Mouse (Mus musculus): ENCODE measurements around the gene Cbx8.
A peak's percentile ranks its signal among the peaks of the same experiment; 100 is the strongest.

Cbx8 gene

DNA sequence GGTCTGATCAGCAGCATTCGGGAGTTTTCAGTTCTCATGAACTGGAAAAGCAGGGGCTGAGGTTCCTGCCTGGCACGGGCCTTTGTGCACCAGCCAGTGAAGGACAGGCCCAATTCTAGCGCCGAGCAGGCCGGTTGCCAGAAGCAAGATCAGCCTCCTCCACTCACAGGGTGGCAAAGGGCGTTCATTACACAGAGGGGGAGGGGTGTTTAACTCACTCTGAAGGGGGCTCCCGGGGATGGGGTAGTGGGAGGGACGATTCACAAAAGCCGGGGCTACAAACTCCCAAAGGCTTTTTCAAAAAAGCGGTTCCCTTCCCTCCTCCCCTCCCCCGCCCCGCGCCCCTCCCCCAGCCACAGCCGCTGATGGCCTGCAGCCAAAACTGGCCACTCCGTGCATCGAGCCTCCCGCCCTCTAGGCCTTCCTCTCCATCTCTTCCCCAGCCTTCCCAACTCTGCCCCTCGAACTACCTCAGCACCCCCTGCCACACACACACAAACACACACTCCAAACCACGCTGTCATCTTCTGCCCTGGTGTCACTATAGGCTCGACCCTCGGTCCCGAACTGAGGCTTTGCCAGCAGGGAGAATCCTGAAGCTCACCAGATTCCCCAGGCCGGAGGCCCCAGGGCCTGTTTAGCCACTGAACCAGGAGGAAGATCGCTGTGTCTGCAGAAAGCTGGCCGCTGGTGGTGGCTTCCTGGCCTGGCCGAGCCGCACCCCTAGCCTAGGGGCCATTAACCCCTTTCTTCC is 38.1 kb upstream of the Cbx8 start:
- no peak for DNase-seq (ENCODE audit: low read depth, low spot score)

DNA sequence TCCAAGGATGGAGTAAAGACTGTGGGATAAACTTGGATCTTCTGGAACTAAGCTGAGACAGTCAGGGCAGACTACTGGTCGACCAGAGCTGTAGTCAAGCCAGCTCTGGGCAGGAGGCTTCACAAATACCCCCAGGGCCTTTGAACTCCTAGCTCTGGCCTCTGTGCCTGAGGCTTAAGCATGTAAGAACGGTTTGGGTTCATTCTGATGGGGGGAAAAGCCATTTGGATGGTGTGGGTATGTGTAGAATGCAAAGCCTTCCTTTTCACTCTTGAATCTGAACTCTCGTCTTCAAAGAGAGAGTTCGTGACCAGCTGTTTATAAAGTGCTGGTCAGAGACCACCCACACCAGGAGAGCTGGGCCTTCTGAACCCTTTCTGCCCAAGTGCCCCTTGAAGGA is 37.0 kb upstream of the Cbx8 start:
- no peak for DNase-seq (ENCODE audit: low read depth, low spot score)

DNA sequence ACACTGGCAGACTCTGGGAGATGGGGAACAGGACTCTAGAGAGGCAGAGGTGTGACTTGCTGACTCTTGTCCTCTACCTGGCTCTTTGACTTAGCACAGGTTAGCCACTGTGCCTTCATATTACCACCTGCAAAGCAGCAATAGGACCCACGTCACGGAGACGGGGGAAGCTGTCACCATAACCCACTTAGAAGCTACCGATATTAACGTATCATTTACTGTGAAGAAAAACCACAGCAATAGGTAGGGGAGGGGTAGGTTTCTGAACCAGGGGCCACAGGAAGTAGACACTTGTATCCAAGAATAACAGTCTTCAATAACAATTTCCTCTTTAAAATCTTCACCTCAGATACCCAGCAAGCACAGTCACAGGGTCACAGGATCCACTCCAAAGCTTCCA is 35.0 kb upstream of the Cbx8 start:
- no peak for DNase-seq (ENCODE audit: low read depth, low spot score)

DNA sequence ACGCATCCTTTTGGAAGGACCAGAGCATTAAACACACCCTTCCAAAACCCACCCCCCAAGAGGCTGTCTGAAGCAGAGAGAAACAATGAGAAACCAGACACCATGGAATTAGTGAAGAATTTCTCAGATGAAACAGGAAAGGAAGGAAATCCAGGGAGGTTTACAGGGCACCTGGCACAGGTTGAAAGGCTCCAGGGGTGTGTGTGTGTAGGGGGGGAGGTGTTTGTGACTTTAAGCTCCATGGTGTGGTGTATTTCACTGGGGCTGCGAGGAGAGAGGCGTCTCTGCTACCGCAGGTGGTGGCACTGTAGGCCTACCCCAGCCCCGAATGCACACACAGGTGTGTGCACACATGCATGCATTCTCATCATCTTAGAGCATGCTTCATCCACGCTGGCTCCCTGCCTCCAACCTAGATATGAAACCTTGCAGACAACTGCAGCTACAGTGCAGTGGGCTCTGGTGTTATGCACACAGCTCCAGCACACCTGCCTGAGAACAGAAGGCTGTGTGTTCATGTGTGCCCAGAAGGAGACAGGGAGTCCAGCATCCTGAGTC is 33.2 kb upstream of the Cbx8 start:
- no peak for DNase-seq (ENCODE audit: low read depth, low spot score)

DNA sequence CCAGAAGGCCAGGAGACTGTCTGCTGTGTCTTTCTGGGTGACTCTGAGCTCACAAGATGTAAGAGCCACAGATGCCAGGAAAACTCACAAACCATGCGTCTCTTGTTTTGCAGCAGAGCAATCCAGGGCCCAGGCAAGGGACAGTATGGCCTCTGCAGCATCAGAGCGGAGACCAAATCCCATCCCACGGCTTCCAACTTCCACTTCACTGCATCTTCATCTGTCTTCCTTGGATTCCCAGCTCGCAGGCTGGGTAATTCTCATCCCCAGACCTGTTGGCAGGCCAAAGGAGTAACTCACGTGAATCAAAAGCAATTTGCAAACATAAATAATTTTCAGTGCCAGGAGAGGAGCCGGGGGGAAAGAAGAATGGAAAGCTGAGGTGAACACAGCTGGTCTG is 32.2 kb upstream of the Cbx8 start:
- DNase-seq (ENCODE audit: low read depth, low spot score): no peak

DNA sequence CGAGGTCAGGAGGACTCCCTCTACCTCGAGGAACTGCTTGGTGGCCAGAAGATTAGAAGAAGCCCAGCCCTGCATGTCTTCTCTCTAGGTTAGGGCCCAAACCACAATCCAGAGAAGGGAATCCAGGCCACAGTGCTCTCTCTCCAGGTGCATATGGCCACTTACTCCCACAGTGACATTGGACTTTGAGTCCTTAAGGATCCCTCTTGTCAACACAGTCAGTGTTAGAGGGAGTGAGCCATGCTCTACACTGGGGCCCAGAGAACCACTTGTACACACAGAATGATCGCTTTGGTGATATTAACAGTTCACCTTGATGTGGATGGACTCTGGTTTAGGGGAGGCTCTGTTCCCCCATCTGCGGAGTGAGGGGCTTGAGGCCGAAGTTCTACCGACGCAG is 31.5 kb upstream of the Cbx8 start:
- DNase-seq (ENCODE audit: low read depth, low spot score): no peak

DNA sequence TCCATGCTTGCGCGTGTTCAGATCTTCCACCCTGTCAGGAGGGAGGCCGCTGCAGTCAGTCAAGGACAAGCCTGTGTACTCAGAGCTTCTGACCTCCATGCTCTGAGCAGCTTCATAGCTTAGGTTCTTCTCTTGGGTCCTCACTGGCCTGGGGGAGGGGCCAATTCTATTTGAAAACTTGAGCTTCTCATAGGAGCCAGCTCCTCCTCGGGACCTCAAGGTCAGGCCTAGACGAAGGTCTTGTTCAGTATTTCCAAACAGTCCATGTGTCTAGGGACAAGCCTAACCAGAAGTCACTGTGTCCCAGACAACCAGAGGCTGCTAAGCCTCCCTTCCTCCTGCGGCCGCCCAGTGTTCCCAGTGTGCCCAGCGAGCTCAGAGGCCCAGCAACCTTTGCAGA is 26.1 kb upstream of the Cbx8 start:
- DNase-seq (ENCODE audit: low read depth, low spot score): no peak

DNA sequence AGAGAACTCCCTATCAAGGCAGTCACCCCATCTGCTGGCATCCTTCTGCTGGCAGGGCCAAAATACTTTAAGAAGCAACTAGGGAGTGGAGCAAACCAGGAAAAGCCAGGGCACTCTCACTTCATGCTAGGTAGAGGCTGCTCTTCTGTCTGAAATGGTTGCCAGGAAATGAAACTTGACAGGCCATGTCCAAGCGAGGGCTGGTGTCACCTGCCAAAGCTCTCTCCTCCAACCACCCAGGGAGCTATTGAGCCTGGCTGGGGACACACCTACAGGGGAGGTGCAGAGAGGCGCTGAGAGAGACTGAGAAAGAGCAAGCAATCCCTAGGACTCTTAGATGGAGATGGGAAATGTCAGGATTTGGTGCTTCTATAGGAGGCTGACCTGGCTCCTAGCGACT is 18.5 kb upstream of the Cbx8 start:
- no peak for DNase-seq (ENCODE audit: low read depth, low spot score)

DNA sequence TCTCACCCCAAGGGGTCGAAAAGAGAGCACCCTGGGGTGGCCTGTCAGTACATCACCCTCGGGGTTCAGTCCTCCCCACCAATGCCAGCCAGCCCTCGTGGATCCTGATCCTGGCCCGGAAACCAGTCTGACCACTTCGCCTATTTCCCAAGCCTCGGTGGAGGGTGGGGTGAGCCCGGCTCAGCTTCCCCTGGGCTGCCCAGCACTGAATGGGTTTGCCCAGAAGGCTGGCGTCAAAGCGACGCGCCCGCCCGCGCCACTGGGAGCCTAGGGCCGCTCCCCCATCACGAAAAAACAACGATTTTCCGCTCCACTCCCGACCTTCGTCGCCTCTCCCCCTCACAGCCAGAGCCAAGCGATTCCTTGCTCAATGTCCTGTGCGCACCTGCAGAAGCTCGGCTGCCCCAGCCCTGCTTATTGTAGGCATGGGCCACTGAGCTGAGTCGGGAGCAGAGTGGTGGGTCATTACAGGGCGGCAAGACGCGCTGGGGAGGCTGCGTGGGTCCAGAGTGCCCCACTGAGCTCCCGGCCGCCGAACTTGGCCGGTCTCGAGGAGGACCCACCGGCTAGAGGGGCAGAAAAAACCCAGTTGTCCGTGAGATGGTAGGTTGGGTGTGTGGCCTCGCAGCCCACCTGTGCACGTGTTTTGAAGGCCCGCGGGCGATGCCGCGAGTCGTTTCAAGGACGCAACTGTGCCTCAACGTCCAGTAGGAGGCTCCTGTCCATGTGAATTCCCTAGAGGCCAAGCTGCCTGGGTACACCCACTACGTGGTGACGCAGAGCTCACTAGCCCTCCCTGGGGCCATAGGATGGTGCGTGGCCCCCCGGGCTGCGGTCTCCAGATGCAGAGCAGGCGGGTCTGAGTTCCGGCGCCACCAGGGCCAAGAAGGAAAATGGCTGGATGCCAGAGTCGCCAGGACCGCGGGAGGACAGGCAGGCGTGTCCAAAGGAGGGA is 17.5 kb upstream of the Cbx8 start:
- no peak for DNase-seq (ENCODE audit: low read depth, low spot score)

DNA sequence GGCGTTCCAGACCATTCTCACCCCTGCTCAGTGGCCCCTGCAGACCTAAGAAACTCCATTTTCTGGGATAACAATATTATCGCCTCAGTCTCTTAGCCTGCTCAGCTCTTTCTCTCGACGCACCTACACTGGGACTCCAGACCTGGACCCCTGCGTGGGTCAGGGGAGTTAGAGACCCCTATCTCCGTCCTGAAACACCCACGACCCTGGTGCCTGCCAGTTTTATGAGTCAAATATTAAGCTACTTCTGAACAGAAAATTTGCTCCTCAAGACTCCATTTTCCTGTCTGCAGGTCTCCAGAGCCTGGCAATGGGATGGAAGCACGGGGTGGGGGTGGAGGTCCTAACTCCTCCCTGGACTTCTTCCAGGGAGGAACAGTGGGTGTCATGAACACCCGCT is 16.5 kb upstream of the Cbx8 start:
- no peak for DNase-seq (ENCODE audit: low read depth, low spot score)

DNA sequence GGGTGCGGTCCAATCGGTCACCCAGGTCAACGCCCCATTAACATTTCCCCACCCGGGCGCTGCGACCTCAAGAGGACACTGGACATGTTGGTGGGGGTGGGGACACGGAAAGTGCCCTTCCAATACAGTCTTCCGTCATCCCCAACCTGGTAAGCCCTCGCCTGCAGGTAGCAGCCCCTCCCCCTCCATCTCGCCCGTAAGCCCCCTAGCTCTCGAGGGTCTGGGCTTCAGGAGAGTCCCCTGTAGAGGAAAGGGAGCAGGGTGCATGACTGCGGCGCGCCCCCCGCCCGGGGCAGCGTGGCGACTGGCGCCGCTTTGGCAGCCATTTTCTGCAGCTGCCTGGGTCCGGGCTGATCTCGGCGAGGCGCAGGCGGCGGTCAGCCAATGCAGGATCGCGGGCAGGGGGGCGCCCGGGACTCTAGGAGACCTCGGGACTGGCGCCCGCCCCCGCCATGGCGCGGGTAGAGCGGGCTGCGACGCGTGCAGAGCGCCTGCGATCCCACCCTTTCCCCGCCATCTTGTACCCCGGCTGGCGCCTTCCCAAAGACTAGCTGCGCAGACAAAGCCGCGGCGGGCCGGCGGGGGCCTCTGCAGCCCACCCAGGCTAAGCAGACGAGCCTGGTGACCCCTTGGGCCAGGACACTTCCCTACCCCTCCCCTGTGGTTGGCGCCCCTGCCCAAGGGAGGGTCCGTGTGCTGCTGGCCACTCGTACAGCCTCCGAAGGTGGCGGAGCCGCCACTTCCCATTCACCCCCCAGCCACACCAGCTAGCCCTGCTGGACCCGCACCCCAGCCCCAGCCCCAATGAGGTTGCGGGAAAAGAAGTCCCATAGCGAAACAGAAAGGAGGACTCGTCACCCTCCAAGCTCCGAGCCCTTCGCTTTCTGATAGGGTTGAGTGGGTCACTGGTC is 15.8 kb upstream of the Cbx8 start:
- no peak for DNase-seq (ENCODE audit: low read depth, low spot score)

DNA sequence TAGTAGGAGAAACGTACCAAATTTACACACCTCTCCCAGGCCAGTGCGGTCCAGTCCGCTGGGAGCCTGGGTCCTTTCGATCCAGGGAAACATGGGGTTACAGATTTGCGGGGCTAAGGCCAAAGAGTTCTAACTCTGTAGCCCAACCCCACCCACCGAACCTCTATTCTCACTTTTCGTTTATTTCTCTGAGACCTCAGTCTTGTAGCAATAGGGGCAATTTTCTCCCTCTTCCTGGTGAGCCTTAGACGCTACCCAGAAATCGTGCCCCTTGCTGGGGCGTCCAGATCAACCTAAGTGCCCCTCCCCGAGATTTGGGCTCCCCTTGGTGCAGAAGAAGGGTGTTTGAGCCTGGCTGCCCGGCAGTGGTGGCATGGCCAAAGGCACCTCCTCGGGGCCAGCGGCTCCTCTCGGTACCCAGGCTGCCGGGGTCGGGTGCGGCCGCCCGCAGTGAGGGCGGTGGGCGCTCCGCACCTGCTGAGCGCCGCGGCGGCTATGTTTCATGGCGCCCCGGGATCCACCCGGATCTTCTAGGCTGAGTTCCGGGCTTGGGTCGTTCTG is 14.9 kb upstream of the Cbx8 start:
- no peak for DNase-seq (ENCODE audit: low read depth, low spot score)

DNA sequence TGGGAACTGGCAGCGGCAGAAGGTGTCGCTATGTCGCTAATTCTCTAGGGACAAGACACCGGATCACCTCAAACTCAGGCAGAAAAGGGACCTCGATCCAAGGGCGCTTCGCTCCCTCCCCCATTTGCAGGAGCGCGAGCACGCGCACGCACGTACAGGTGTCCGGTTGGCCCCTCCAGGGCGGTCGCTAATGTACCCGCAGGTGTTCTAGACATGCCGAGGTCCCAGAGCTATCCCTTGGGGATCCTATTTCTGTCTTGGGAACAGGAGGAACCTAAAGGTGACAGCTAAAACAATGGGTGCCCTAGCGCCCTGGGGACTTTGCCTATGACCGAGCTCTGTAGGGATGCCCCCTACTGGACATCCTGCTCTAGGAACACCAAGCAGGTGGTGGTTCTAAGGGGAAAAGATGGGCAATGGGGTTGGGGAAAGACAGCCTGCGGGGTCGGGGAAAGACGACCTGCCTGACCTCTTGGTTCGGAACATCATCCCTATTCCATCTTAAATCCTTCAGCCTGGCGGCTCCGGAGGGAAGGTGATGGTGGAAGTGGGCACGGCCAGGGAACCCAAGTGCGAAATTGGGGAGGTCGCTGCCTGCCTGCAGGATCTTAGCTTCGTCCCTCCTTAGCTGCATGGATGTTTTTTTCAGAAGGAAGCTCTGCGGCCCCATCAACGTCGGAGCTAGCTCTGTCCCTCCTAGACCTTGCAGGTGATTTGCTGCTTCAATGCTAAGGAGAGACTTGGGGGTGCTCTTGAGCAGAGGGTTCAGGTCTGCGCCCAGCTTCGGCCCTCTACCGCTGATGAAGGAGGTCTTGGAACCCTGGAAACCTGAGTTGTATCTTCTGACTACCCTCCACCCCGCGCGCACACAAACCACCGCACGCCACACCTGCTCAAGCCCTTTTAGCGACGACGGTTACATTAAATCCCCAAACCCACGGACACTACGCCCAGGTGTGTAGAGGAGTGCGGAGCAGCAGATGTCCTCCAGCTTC is 13.9 kb upstream of the Cbx8 start:
- no peak for DNase-seq (ENCODE audit: low read depth, low spot score)

DNA sequence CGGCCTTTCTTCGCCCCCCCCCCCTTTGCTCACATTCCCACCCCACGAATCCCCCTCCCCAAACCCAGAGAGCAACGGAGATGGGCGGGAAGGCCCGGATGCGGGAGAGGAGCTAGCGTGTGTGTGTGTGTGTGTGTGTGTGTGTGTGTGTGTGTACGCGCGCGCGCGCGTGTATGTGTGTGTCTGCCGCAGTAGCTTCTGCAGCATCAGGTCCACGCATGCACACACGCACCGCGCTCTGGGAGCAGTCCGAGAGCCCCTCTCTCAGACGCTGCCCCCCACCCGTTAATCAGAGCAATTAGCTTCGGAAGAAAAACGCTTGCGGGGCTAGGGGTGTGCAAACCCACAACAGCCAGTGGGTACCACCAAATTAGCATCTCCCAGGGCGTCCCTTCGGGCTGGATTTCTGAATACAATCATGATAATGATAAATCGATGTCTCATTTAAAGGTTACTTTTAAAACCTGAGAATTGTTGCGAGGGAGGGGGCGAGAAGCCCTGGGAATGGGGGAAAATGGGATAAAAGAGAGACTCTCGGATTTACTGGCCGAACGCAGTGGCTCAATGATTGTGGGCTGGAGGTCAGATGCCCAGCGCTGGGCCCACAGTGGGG is 13.1 kb upstream of the Cbx8 start:
- DNase-seq (ENCODE audit: low read depth, low spot score): no peak

DNA sequence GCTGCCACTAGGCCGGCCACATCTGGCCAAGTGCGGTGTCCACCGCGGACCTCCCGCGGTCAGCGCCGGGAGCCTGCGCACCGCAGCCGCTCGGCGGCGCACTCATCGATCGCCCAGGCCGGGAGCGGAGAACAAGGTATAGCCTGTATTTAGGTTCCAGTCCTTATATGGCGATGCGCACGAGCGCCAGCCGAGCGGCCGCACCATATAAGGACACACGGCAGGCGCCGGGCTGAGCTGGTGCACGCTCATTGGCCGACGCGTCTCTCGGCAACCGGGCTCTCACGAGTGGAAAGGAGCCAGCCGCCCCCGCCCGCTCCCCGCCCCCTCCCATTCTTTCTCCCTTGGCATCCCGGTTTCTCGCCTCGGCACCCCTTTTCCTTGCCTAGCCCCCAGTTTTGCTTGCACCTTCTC is 12.5 kb upstream of the Cbx8 start:
- peak; percentile 83 for DNase-seq (ENCODE audit: low read depth, low spot score)

DNA sequence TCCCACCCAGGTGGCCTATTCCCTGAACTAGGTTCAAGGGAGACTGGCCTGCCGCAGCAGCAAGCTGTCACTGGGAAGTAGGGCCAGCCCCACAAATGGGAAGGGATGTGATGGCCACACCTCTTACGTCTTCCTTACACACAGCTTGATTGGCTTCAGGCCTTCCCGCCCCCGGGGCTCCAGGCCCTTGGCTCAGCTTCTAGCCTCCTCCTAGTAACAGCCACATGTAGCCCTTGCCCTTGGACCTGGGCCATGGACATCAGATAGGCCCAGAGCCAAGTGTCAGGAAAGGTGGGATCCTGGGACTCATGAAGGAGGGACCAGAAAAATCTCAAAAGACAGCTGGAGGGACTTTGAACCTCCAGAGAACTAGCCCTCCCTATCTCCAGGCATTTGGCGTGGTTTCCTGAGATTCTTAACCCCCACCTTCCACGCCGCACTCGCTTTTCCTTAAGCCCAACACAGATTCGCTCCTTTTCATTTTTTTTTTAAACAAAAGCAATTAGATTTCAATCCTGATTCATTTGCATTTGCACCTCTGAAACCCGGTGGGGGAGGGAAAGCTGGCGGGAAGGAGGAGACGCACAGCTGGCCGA is 12.0 kb upstream of the Cbx8 start:
- DNase-seq (ENCODE audit: low read depth, low spot score): no peak

DNA sequence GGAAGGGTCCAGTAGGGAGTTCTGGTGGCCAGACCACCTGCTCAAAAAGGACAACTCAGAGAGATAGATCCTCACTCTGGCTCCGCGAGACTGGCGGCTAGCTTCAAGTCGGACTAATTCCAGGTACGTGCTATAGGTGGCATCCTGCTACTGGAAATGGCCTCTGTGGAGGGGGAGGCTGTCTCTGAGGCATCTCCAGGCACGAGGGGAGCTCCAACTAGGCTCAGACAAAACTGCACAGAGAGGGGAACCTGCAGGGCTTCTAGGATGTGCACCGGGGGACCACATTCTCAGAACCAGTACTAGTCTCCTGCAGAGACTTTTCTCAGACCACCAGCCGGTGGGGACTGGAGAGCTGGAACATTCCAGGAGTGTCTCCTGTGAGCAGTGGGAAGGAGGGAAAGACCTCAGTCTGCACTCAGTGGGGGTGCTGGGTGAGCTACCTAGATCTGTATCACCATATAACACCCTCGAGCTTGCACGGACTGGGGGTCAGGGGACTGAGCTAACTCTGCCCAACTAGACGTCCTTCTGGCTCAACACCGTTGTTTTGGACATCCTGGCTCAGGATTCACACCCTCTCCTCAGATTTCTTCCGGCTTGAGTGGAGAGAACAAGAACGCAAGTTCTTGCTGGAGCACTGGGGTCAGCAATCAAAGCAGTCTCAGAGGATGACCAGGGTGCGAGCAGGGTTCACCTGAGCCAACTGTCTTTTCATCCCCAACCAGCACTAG is 11.3 kb upstream of the Cbx8 start:
- DNase-seq (ENCODE audit: low read depth, low spot score): no peak

DNA sequence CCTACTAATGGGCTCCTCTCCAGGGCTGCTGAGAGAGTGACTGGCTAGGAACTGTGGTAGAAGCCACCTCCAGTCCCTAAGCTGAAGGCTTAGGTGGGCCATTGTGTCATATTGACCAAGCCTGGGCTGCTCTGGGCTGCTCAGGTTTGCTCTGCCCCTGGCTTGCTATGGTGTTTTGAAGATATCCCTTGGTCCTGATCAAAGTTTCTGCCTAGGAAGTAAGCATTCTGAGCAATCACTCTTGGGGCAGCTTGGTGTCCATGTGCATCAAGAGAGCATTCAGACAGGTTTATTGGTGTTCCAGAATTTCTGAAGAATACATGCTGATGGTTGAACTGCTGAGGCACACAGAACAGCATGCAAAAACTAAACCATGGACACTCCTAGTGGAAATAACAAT is 10.7 kb upstream of the Cbx8 start:
- DNase-seq (ENCODE audit: low read depth, low spot score): no peak

DNA sequence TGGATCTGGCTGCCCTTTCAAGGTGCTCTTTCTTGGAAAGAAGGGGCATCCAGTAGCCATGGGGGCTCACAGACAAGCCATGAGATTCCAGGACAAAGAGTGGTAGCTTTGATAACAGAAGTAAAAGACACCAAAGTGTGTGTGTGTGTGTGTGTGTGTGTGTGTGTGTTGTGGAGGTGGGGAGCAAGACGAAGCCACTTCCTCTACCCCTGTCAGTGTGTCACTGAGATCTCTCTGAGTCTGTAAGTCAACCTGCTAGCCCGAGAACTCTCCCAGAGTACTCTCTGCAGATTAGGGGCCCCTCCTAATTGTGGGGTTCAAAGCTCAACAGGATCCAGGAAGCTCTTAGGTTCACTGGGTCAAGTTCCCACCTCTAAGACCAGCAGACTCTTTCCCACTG is 9.6 kb upstream of the Cbx8 start:
- no peak for DNase-seq (ENCODE audit: low read depth, low spot score)
